Mouse (Mus musculus): Measurements from ENCODE around the gene Ms4a5.

- no peak for TF ChIP-seq GATA1 (IDR thresholded peaks at IDR 0.05; ENCODE audit: low read length)
- TF ChIP-seq TAL1 (IDR thresholded peaks at IDR 0.05; ENCODE audit: low read length), result no peak
Measured at GRCm38 (mm10) chr19:11308888-11309287, 25.2 kb upstream of the Ms4a5 start.
